Comparison of ENCODE assay signal across 11 mouse cellular contexts in genomic region chr1:192478176-192478575, GRCm38 (mm10).
"Had no signal": no experiment of that assay in that cellular context is flagged by ENCODE, and none has a peak within 500 bp of the region (broad histone marks: within the 10 kb centered on the region; RNA-seq: fewer than 3 reads in every experiment).

No protein-coding gene starts in this region.

- H3K4me3 ChIP-seq: layer of hippocampus, adult 2 months; limb, embryonic 12.5 days; liver, embryonic 13.5 days had no signal

- ATAC-seq: liver, postnatal 0 days had no signal

- H3K27me3 ChIP-seq: limb, embryonic 12.5 days; liver, embryonic 13.5 days had no signal

- H3K9ac ChIP-seq: limb, embryonic 12.5 days; liver, embryonic 13.5 days; liver, postnatal 0 days had no signal

- DNase-seq: kidney, adult 18-20 months; kidney, postnatal 10 days; liver; liver, embryonic 13.5 days; liver, postnatal 0 days; lung, postnatal 14 days; right cerebral cortex, postnatal 14 days; thymus, adult 2 months; thymus, postnatal 25 days had no signal

- H3K9me3 ChIP-seq: limb, embryonic 12.5 days; liver, embryonic 13.5 days had no signal

- H3K4me1 ChIP-seq: limb, embryonic 12.5 days; liver, embryonic 13.5 days had no signal

- H3K27ac ChIP-seq: layer of hippocampus, adult 2 months; limb, embryonic 12.5 days; liver, embryonic 13.5 days had no signal

- H3K4me2 ChIP-seq: limb, embryonic 12.5 days; liver, embryonic 13.5 days had no signal

- H3K36me3 ChIP-seq: limb, embryonic 12.5 days; liver, embryonic 13.5 days had no signal
